Mouse (Mus musculus): ENCODE results near the gene BC048562. TPM values are rescaled to one million over a fixed set of nuclear protein-coding genes. Genes with fewer than 3 reads are reported as not detected.

BC048562 gene
- total RNA-seq, 2 experiments from 2014 or later, result not detected

- no peak for ATAC-seq (replicated peaks; ENCODE audit: low FRiP score, poor library complexity, severe bottlenecking)
Measured at GRCm38 (mm10) chr9:108449860-108450259, 13.6 kb downstream of the BC048562 start.

GRCm38 (mm10) chr9:108450292-108451169 is 14.2 kb downstream of the BC048562 start:
- no peak for ATAC-seq (replicated peaks; ENCODE audit: low FRiP score, poor library complexity, severe bottlenecking)

GRCm38 (mm10) chr9:108451170-108451493 is 14.8 kb downstream of the BC048562 start:
- peak; percentile 58 for ATAC-seq (replicated peaks; ENCODE audit: low FRiP score, poor library complexity, severe bottlenecking)

GRCm38 (mm10) chr9:108451519-108452160 is 15.4 kb downstream of the BC048562 start:
- no peak for ATAC-seq (replicated peaks; ENCODE audit: low FRiP score, poor library complexity, severe bottlenecking)

- peak; percentile 83 for ATAC-seq (replicated peaks; ENCODE audit: low FRiP score, poor library complexity, severe bottlenecking)
Measured at GRCm38 (mm10) chr9:108452291-108452906, 16.1 kb downstream of the BC048562 start.

GRCm38 (mm10) chr9:108452911-108453310 is 16.6 kb downstream of the BC048562 start:
- no peak; the same call in 1 of the 2 replicates for ATAC-seq (replicated peaks; ENCODE audit: low FRiP score, poor library complexity, severe bottlenecking)

GRCm38 (mm10) chr9:108453458-108453857 is 17.2 kb downstream of the BC048562 start:
- ATAC-seq (replicated peaks; ENCODE audit: low FRiP score, poor library complexity, severe bottlenecking), result no peak

- no peak for ATAC-seq (replicated peaks; ENCODE audit: low FRiP score, poor library complexity, severe bottlenecking)
Measured at GRCm38 (mm10) chr9:108454429-108454828, 18.1 kb downstream of the BC048562 start.

GRCm38 (mm10) chr9:108455747-108456571 is 19.7 kb downstream of the BC048562 start:
- ATAC-seq (replicated peaks; ENCODE audit: low FRiP score, poor library complexity, severe bottlenecking), result no peak

- no peak for ATAC-seq (replicated peaks; ENCODE audit: low FRiP score, poor library complexity, severe bottlenecking)
Measured at GRCm38 (mm10) chr9:108456953-108457352, 20.7 kb downstream of the BC048562 start.

GRCm38 (mm10) chr9:108459939-108460318 is 23.6 kb downstream of the BC048562 start:
- no peak for ATAC-seq (replicated peaks; ENCODE audit: low FRiP score, poor library complexity, severe bottlenecking)

GRCm38 (mm10) chr9:108460319-108461178 is 24.3 kb downstream of the BC048562 start, which contains the start of gene Ccdc71:
Gene Ccdc71, plus strand, starts transcription at chr9:108460527.
- ATAC-seq (replicated peaks; ENCODE audit: low FRiP score, poor library complexity, severe bottlenecking), result peak; percentile 89

GRCm38 (mm10) chr9:108461181-108461631 is 24.9 kb downstream of the BC048562 start, which contains the start of gene Klhdc8b:
Gene Klhdc8b, minus strand, starts transcription at chr9:108461581.
- no peak for ATAC-seq (replicated peaks; ENCODE audit: low FRiP score, poor library complexity, severe bottlenecking)

- no peak for ATAC-seq (replicated peaks; ENCODE audit: low FRiP score, poor library complexity, severe bottlenecking)
Measured at GRCm38 (mm10) chr9:108461675-108462074, 25.4 kb downstream of the BC048562 start.

- no peak for ATAC-seq (replicated peaks; ENCODE audit: low FRiP score, poor library complexity, severe bottlenecking)
Measured at GRCm38 (mm10) chr9:108462192-108462591, 25.9 kb downstream of the BC048562 start.

- ATAC-seq (replicated peaks; ENCODE audit: low FRiP score, poor library complexity, severe bottlenecking), result no peak
Measured at GRCm38 (mm10) chr9:108463713-108464112, 27.4 kb downstream of the BC048562 start.

GRCm38 (mm10) chr9:108466219-108466618 is 29.9 kb downstream of the BC048562 start:
- ATAC-seq (replicated peaks; ENCODE audit: low FRiP score, poor library complexity, severe bottlenecking), result no peak

GRCm38 (mm10) chr9:108469430-108469829 is 33.1 kb downstream of the BC048562 start:
- no peak for ATAC-seq (replicated peaks; ENCODE audit: low FRiP score, poor library complexity, severe bottlenecking)

- ATAC-seq (replicated peaks; ENCODE audit: low FRiP score, poor library complexity, severe bottlenecking), result no peak
Measured at GRCm38 (mm10) chr9:108469845-108470244, 33.6 kb downstream of the BC048562 start.

Data from erythroid progenitor cell, adult 5-6 weeks (primary cell).